Mouse (Mus musculus) brown adipose tissue, adult 24 weeks (tissue): ENCODE results near the gene Angptl3. TPM values are rescaled to one million over a fixed set of nuclear protein-coding genes. Genes with fewer than 3 reads are reported as not detected.

Experiments
- H3K27ac ChIP-seq: fragments of 200-500 bp; replicated peaks from 2 replicates; pipeline ENCODE4 v1.5.1; 2012; ENCODE audit warnings: low read depth, mild to moderate bottlenecking, low read length
- H3K4me1 ChIP-seq: fragments of 200-500 bp; 2 replicates; pipeline ENCODE4 v1.6.1; 2012; ENCODE audit warnings: low read length, mixed read lengths; ENCODE audit not compliant: control insufficient read depth, insufficient read depth, insufficient read length
- H3K4me3 ChIP-seq: fragments of 200-500 bp; 2 replicates; pipeline ENCODE4 v1.5.1; 2012; ENCODE audit warnings: low read depth, mild to moderate bottlenecking, low read length, moderate library complexity; ENCODE audit not compliant: insufficient read depth
- polyA plus RNA-seq: library from polyadenylated mRNA; stranded (reverse); fragments of >200 nt; gene quantifications from 2 replicates; pipeline ENCODE4 v1.2.4, GENCODE M21; 2012; ENCODE audit not compliant: missing spikeins, insufficient read depth, insufficient read length

Angptl3 gene
- polyA plus RNA-seq = 13.8 and 16.8 TPM in 2 replicates

GRCm38 (mm10) chr4:99030686-99031085 lies at the start of gene Angptl3:
Angptl3 (plus strand) TSS chr4:99030954.
- Histone ChIP-seq H3K4me3 (no peak within 1 kb of the TSS), H3K27ac (no peak within 1 kb of the TSS), H3K4me1 (no peaks in the 10 kb centered on the region)

- Histone ChIP-seq H3K27ac (no peak overlapping the region), H3K4me1 (no peaks in the 10 kb centered on the region), H3K4me3 (no peak overlapping the region)
Observed at GRCm38 (mm10) chr4:98984701-98985100, 46.1 kb upstream of the Angptl3 start.

- H3K4me1 ChIP-seq = no peaks in the 10 kb centered on the region
Observed at GRCm38 (mm10) chr4:98993491-98993890, 37.3 kb upstream of the Angptl3 start.

GRCm38 (mm10) chr4:99005574-99005973 lies 25.2 kb upstream of the Angptl3 start:
- no peaks in the 10 kb centered on the region for H3K4me1 ChIP-seq
- H3K27ac ChIP-seq = no peak overlapping the region
- H3K4me3 ChIP-seq = no peak overlapping the region

More at GRCm38 (mm10) chr4:98993491-98993890, 37.3 kb upstream of the Angptl3 start:
- Histone ChIP-seq H3K27ac (no peak overlapping the region), H3K4me3 (no peak overlapping the region)

- Histone ChIP-seq H3K27ac (no peak overlapping the region), H3K4me1 (no peaks in the 10 kb centered on the region), H3K4me3 (no peak overlapping the region)
Observed at GRCm38 (mm10) chr4:99006319-99006718, 24.4 kb upstream of the Angptl3 start.

- Histone ChIP-seq H3K27ac (no peak overlapping the region), H3K4me1 (no peaks in the 10 kb centered on the region), H3K4me3 (no peak overlapping the region)
Observed at GRCm38 (mm10) chr4:99011039-99011438, 19.7 kb upstream of the Angptl3 start.

- no peak overlapping the region for H3K27ac ChIP-seq
- H3K4me3 ChIP-seq = no peak overlapping the region
- no peaks in the 10 kb centered on the region for H3K4me1 ChIP-seq
Observed at GRCm38 (mm10) chr4:99022221-99022620, 8.5 kb upstream of the Angptl3 start.

- H3K27ac ChIP-seq = no peak overlapping the region
- no peaks in the 10 kb centered on the region for H3K4me1 ChIP-seq
- H3K4me3 ChIP-seq = no peak overlapping the region
Observed at GRCm38 (mm10) chr4:99028377-99028776, 2.4 kb upstream of the Angptl3 start.

- Histone ChIP-seq H3K27ac (no peak overlapping the region), H3K4me3 (no peak overlapping the region), H3K4me1 (no peaks in the 10 kb centered on the region)
Observed at GRCm38 (mm10) chr4:99032921-99033320, 2.2 kb downstream of the Angptl3 start.

- Histone ChIP-seq H3K4me1 (no peaks in the 10 kb centered on the region), H3K4me3 (no peak overlapping the region), H3K27ac (no peak overlapping the region)
Observed at GRCm38 (mm10) chr4:99044854-99045253, 14.1 kb downstream of the Angptl3 start.

GRCm38 (mm10) chr4:99046471-99046870 lies 15.7 kb downstream of the Angptl3 start:
- no peak overlapping the region for H3K27ac ChIP-seq
- no peaks in the 10 kb centered on the region for H3K4me1 ChIP-seq
- H3K4me3 ChIP-seq = no peak overlapping the region

- H3K27ac ChIP-seq = no peak overlapping the region
- no peak overlapping the region for H3K4me3 ChIP-seq
- H3K4me1 ChIP-seq = no peaks in the 10 kb centered on the region
Observed at GRCm38 (mm10) chr4:99048581-99048980, 17.8 kb downstream of the Angptl3 start.

- Histone ChIP-seq H3K4me1 (no peaks in the 10 kb centered on the region), H3K27ac (no peak overlapping the region), H3K4me3 (no peak overlapping the region)
Observed at GRCm38 (mm10) chr4:99064524-99064923, 33.8 kb downstream of the Angptl3 start.

GRCm38 (mm10) chr4:99068806-99069205 lies 38.1 kb downstream of the Angptl3 start:
- Histone ChIP-seq H3K4me1 (no peaks in the 10 kb centered on the region), H3K4me3 (no peak overlapping the region), H3K27ac (no peak overlapping the region)

GRCm38 (mm10) chr4:99078005-99078404 lies 47.3 kb downstream of the Angptl3 start:
- Histone ChIP-seq H3K4me1 (no peaks in the 10 kb centered on the region), H3K4me3 (no peak overlapping the region), H3K27ac (no peak overlapping the region)

- no peak overlapping the region for H3K4me3 ChIP-seq
- no peaks in the 10 kb centered on the region for H3K4me1 ChIP-seq
- H3K27ac ChIP-seq = no peak overlapping the region
Observed at GRCm38 (mm10) chr4:99081169-99081568, 50.4 kb downstream of the Angptl3 start.

- H3K4me3 ChIP-seq = no peak overlapping the region
- H3K4me1 ChIP-seq = no peaks in the 10 kb centered on the region
- no peak overlapping the region for H3K27ac ChIP-seq
Observed at GRCm38 (mm10) chr4:99083862-99084261, 53.1 kb downstream of the Angptl3 start.
